Mouse (Mus musculus) right cerebral cortex, postnatal 10 days (tissue): ENCODE results near the gene Vmn2r18.

ENCODE experiments used
- DNase-seq, 2 experiments: peaks; one replicate each; pipeline ENCODE4 v3.0.0; 2021; ENCODE audit warnings: low spot score in 2 of 2

Gene Vmn2r18

DNA sequence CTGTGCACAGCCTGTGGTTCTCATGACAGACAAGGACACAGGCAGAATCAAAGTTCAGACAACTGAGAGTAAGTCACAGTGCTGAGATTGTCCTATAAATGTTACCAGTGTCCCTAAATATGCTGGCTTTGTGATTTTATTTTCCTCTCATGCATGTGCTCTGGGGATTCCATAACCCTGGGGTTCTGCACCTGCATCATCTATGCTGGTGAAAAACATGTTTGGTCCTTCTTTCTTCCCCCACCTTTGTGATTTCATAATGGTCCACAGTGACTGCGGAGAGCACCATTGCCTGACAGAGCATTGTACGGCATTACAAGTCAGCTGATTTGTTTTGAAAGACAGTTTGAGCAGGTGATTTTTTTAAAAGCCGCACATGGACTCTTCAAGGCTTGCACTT lies at the start of gene Vmn2r18:
Gene Vmn2r18 (minus strand): TSS at position 101 of the 400 bp plus-strand sequence.
- no peak for DNase-seq

DNA sequence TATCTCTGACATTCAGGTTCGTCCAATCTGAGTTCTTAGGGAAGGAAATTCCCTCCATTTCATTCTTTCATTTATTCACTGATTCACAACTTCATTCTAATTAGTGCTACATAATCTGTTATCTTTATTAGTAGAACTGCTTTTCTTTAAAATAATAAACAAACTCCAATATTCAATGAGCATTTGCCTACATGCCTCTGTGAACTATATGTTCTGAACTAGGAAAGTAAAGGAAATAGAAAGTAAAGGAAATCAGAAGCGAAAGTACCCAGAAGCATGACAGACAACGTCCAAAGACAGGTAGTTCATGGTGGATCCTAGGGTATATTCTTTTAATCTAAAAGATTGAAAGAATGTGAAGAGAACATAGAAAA lies 45.6 kb upstream of the Vmn2r18 start:
- DNase-seq = no peak

DNA sequence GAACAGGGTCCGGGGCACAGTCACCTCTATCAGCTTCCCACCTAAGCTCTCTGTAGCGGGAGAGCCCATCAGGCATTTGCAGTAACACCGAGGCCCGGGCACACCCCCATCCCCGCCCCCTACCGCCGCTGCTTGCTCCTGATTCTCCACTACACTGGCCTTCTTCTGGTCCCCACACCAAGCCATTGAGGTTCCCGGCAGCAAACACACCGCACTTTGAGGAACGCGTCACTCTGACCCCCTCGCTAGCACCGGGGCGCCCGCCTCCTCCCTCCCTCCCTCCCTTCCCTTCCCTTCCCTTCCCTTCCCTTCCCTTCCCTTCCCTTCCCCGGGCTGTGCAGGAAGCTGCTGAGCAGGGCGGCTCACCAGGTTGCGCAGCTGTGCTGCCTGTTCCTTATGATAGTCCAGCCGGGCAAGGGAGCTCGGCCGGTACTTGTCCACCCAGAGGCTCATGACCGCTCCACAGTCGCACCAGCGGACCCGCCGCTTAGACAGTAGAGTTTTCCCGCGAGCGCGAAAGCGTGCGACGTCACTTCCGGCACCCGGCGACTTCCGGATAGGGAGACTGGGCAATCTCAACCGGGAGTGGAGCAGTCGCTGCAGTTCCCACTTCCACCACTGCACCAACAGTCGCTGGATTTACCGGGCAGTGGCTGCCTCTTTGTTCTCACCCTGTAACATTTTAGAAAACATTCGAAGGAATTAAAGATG lies 45.0 kb upstream of the Vmn2r18 start, which contains the start of gene Rfc3:
Gene Rfc3 (minus strand): TSS at position 543 of the 711 bp plus-strand sequence.
- DNase-seq = peak; percentile 97 to 98

DNA sequence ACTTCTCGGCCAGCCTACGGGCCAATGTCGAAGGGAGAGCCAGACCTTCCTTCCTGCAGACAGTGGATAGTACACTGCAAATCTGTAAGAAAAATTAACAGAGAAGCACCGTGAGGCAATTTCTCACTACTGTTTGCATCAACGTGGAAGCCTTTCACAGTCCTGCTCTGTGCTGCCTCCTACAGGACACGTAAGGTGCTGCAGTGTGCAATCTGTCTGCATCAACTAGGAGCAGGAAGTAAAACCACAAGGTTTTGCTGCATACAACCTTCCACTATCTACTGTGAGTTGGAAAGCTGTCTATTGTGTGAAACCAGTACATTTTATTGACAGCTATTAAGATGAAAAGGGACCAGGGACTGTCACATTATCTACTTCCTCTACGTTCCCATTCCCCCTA lies 39.0 kb upstream of the Vmn2r18 start:
- DNase-seq = no peak

DNA sequence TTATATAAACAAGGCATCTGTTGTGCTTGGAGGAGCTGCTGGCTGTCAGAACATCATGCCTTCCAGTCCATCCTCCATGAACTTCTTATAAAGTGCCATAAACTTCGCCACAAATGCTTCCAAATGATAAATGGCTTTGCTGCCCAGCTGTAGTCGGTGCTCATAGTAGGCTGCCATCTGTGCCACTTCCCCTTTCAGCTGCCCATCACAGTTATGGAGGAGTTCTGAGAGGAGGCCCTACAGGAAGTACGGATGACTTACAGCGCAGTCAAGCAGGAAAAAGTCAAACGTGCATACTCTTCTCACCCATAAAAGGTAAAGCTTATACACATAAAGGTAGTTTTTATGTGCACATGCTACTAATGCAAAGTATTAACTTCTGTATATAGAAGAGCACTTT lies 37.0 kb upstream of the Vmn2r18 start:
- no peak for DNase-seq

DNA sequence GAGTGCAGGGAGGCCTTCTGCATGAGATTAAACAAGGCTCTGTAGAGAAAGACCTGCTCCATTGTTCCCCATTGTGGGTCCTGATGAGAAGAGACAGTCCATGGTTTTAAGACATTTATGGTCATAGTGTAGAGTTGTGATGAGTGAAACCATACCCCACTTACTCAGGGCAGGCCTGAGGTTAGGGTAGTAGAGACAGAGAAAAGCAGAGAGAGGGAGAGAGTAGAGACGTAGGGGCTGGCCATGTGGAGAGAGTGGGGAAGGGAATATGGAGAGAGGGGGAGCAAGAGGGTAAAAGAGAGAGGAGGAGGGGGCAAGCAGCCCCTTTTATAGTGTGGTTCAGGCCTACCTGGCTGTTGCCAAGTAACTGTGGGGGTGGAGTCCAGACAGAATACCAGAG lies 36.3 kb upstream of the Vmn2r18 start:
- DNase-seq = no peak

DNA sequence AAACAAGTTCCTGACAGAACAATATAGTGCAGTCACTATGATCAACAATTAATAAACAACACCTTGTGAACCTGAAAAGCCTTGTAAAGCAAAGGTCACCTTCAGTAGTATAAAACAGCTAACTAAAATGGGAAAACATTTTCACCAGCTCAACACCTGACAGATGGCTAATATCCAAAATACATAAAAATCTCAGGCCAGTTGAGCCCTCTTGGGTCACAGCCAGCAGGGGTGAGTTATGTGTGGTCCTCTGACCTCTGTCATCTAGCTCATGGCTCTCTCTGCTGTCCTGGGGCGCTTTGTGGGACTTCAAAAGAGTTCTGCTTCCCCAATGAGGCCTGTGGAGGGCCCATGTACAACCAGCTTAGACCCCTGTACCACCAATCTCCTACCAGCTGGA lies 4.1 kb downstream of the Vmn2r18 start:
- no peak for DNase-seq
